Mouse (Mus musculus): ENCODE measurements around the gene Eif4g1. TPM values are rescaled to one million over a fixed set of nuclear protein-coding genes. Genes with fewer than 3 reads are reported as not detected.

Eif4g1 gene
- polyA plus RNA-seq, 1 experiment from 2014 or later, result 254 TPM

- WGBS, result 89% methylated on average over 9 of the region's 9 CpGs
- H3K4me1 ChIP-seq, result no peaks in the 10 kb centered on the region
- H3K27ac ChIP-seq, result no peak overlapping the region
- no peaks in the 10 kb centered on the region; the same call in 1 of the 2 replicates for H3K36me3 ChIP-seq (replicated peaks)
- DNase-seq (ENCODE audit: extremely low spot score, low spot score), result no peak
- H3K27me3 ChIP-seq (ENCODE audit: poor library complexity, severe bottlenecking), result peaks cover 26% of the 10 kb centered on the region
- H3K4me3 ChIP-seq, result no peak overlapping the region
- no peaks in the 10 kb centered on the region for H3K9me3 ChIP-seq
Measured at GRCm38 (mm10) chr16:20739845-20740244, 71.7 kb downstream of the Eif4g1 start.

Other genes with a start within 250 kb of the Eif4g1 start
- gene Abcc5, start 241.9 kb upstream of the Eif4g1 start, polyA plus RNA-seq (2016; fragmentation: Nextera tagmentation; extraction: Ambion mirVana), result 57.1 and 59.8 TPM in 2 replicates
- 158 and 160 TPM in 2 replicates for gene Eif2b5, start 169.5 kb upstream of the Eif4g1 start, polyA plus RNA-seq (2016; fragmentation: Nextera tagmentation; extraction: Ambion mirVana)
- gene Dvl3, start 151.3 kb upstream of the Eif4g1 start, polyA plus RNA-seq (2016; fragmentation: Nextera tagmentation; extraction: Ambion mirVana), result 28.8 and 30.5 TPM in 2 replicates
- 628 and 638 TPM in 2 replicates for gene Ap2m1, start 132.8 kb upstream of the Eif4g1 start, polyA plus RNA-seq (2016; fragmentation: Nextera tagmentation; extraction: Ambion mirVana)
- 58.3 and 62.6 TPM in 2 replicates for gene Abcf3, start 119.7 kb upstream of the Eif4g1 start, polyA plus RNA-seq (2016; fragmentation: Nextera tagmentation; extraction: Ambion mirVana)
- gene Vwa5b2, start 78.8 kb upstream of the Eif4g1 start, polyA plus RNA-seq (2016; fragmentation: Nextera tagmentation; extraction: Ambion mirVana), result 0.84 and 0.97 TPM in 2 replicates
- gene Eef1akmt4, start 56.7 kb upstream of the Eif4g1 start, polyA plus RNA-seq (2016; fragmentation: Nextera tagmentation; extraction: Ambion mirVana), result 43.3 and 44.1 TPM in 2 replicates
- not detected in 2 replicates for gene Gm49333, start 56.7 kb upstream of the Eif4g1 start, polyA plus RNA-seq (2016; fragmentation: Nextera tagmentation; extraction: Ambion mirVana)
- gene Alg3, start 56.6 kb upstream of the Eif4g1 start, polyA plus RNA-seq (2016; fragmentation: Nextera tagmentation; extraction: Ambion mirVana), result 61.9 and 62.6 TPM in 2 replicates
- gene Camk2n2, start 47.0 kb upstream of the Eif4g1 start, polyA plus RNA-seq (2016; fragmentation: Nextera tagmentation; extraction: Ambion mirVana), result 2.4 and 2.5 TPM in 2 replicates
- 4.3 and 5.1 TPM in 2 replicates for gene Ece2, start 38.5 kb upstream of the Eif4g1 start, polyA plus RNA-seq (2016; fragmentation: Nextera tagmentation; extraction: Ambion mirVana)
- gene Psmd2, start 16.7 kb upstream of the Eif4g1 start, polyA plus RNA-seq (2016; fragmentation: Nextera tagmentation; extraction: Ambion mirVana), result 544 and 556 TPM in 2 replicates
- gene Fam131a, start 24.9 kb downstream of the Eif4g1 start, polyA plus RNA-seq (2016; fragmentation: Nextera tagmentation; extraction: Ambion mirVana), result 6.3 and 7.1 TPM in 2 replicates
- 155 and 163 TPM in 2 replicates for gene Polr2h, start 49.4 kb downstream of the Eif4g1 start, polyA plus RNA-seq (2016; fragmentation: Nextera tagmentation; extraction: Ambion mirVana)
- gene Clcn2, start 49.4 kb downstream of the Eif4g1 start, polyA plus RNA-seq (2016; fragmentation: Nextera tagmentation; extraction: Ambion mirVana), result 11.4 and 12.5 TPM in 2 replicates
- 0.87 and 1.2 TPM in 2 replicates for gene Chrd, start 64.8 kb downstream of the Eif4g1 start, polyA plus RNA-seq (2016; fragmentation: Nextera tagmentation; extraction: Ambion mirVana)
- gene Thpo, start 66.2 kb downstream of the Eif4g1 start, polyA plus RNA-seq (2016; fragmentation: Nextera tagmentation; extraction: Ambion mirVana), result 0.31 and 0.46 TPM in 2 replicates